Mouse (Mus musculus): Measurements from ENCODE around the gene Olfr61.
"Not testable (repeated sequence)": the region's sequence is repeated elsewhere in the genome, so short reads cannot be mapped to it uniquely, and the experiment has no call there.

Olfr61 gene

GRCm38 (mm10) chr7:140628670-140629069, at the start of gene Olfr61:
Gene Olfr61 (plus strand): TSS chr7:140628970.
- DNase-seq (ENCODE audit: low spot score) = not testable (repeated sequence)

- DNase-seq (ENCODE audit: low spot score) = not testable (repeated sequence)
Observed at GRCm38 (mm10) chr7:140600969-140601368, 27.8 kb upstream of the Olfr61 start, which contains the start of gene Olfr46. Gene Olfr46 (plus strand): TSS chr7:140601269.

GRCm38 (mm10) chr7:140630559-140630958, 1.8 kb downstream of the Olfr61 start:
- DNase-seq (ENCODE audit: low spot score) = no peak

GRCm38 (mm10) chr7:140646152-140646551, 17.4 kb downstream of the Olfr61 start, which contains the start of gene Olfr53:
Gene Olfr53 (plus strand): TSS chr7:140646452.
- DNase-seq (ENCODE audit: low spot score) = no peak

- no peak for DNase-seq (ENCODE audit: low spot score)
Observed at GRCm38 (mm10) chr7:140659630-140660029, 30.9 kb downstream of the Olfr61 start, which contains the start of gene Olfr539. Gene Olfr539 (plus strand): TSS chr7:140659930.

- DNase-seq (ENCODE audit: low spot score) = not testable (repeated sequence)
Observed at GRCm38 (mm10) chr7:140670693-140671092, 41.9 kb downstream of the Olfr61 start.

GRCm38 (mm10) chr7:140675863-140676262, 47.1 kb downstream of the Olfr61 start:
- no peak for DNase-seq (ENCODE audit: low spot score)

GRCm38 (mm10) chr7:140679591-140679990, 50.8 kb downstream of the Olfr61 start:
- DNase-seq (ENCODE audit: low spot score) = not testable (repeated sequence)

GRCm38 (mm10) chr7:140681651-140682050, 52.9 kb downstream of the Olfr61 start, which contains the start of gene Olfr45:
Gene Olfr45 (plus strand): TSS chr7:140681951.
- DNase-seq (ENCODE audit: low spot score) = no peak
